Mouse (Mus musculus) thymus, postnatal 0 days (tissue): ENCODE data around the gene Gjc1. TPM values are rescaled to one million over a fixed set of nuclear protein-coding genes. Genes with fewer than 3 reads are reported as not detected.

ENCODE experiments used
- DNase-seq: peaks from one replicate; pipeline ENCODE4 v3.0.0-alpha.2; 2015; ENCODE audit warnings: low spot score
- polyA plus RNA-seq: library from polyadenylated mRNA; unstranded; fragments of >200 nt; fragmentation: Nextera tagmentation; extraction: Ambion mirVana; gene quantifications from 2 replicates; pipeline ENCODE4 v1.2.1, GENCODE M21; 2015

The Gjc1 gene
- polyA plus RNA-seq, 1 experiment from 2014 or later, result 4.8 TPM

- no peak for DNase-seq
These were observed 46.5 kb downstream of the Gjc1 start for GRCm38 (mm10) chr11:102772771-102773700.

- no peak for DNase-seq
These were observed 47.4 kb downstream of the Gjc1 start for GRCm38 (mm10) chr11:102771916-102772714.

GRCm38 (mm10) chr11:102770662-102771435, 48.7 kb downstream of the Gjc1 start:
- no peak for DNase-seq

GRCm38 (mm10) chr11:102769993-102770661, 49.4 kb downstream of the Gjc1 start:
- DNase-seq, result no peak

- no peak for DNase-seq
These were observed 50.4 kb downstream of the Gjc1 start for GRCm38 (mm10) chr11:102769141-102769540.

- DNase-seq, result no peak
These were observed 52.3 kb downstream of the Gjc1 start for GRCm38 (mm10) chr11:102767055-102767670.

- DNase-seq, result no peak
These were observed 54.1 kb downstream of the Gjc1 start for GRCm38 (mm10) chr11:102765416-102765815.

- DNase-seq, result no peak
These were observed 56.3 kb downstream of the Gjc1 start for GRCm38 (mm10) chr11:102763009-102763767.

GRCm38 (mm10) chr11:102762248-102762647, 57.3 kb downstream of the Gjc1 start:
- no peak for DNase-seq

GRCm38 (mm10) chr11:102761309-102762210, 57.9 kb downstream of the Gjc1 start, which contains the start of gene Adam11:
Adam11 (plus strand) TSS chr11:102761439.
- DNase-seq, result peak; percentile 16

- DNase-seq, result no peak
These were observed 58.6 kb downstream of the Gjc1 start for GRCm38 (mm10) chr11:102760805-102761308.

GRCm38 (mm10) chr11:102758977-102759376, 60.5 kb downstream of the Gjc1 start:
- no peak for DNase-seq

- DNase-seq, result no peak
These were observed 64.1 kb downstream of the Gjc1 start for GRCm38 (mm10) chr11:102755391-102755790.

GRCm38 (mm10) chr11:102754416-102754815, 65.1 kb downstream of the Gjc1 start:
- DNase-seq, result peak; percentile 69

- DNase-seq, result peak; percentile 90
These were observed 65.7 kb downstream of the Gjc1 start for GRCm38 (mm10) chr11:102753591-102754324.

GRCm38 (mm10) chr11:102752896-102753590, 66.5 kb downstream of the Gjc1 start:
- peak; percentile 60 for DNase-seq

- no peak for DNase-seq
These were observed 69.8 kb downstream of the Gjc1 start for GRCm38 (mm10) chr11:102749712-102750111.
